Mouse (Mus musculus): ENCODE measurements around the gene Mras. TPM values are rescaled to one million over a fixed set of nuclear protein-coding genes. Genes with fewer than 3 reads are reported as not detected.

The Mras gene
- total and polyA plus RNA-seq, 3 experiments: 0.17 TPM; not detected in 2

DNA sequence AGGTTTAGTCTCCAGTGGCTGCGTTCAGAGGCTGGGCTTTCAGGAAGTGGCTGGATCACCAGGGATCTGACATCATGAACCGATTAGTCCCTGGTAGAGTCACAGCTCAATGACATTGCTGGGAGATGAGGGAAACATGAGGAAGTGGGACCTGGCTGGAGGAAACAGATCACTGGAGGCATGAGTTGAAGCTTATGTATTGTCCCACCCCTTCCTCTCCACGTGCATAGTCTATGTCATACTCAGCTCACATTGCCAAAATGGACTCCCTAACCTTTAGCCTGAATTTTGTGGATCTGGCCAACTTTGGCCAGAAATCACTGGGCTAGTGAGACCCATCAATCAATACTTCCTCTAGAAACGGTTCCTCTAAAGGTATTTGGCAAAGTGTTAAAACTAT lies 84.2 kb downstream of the Mras start:
- DNase-seq (ENCODE audit: low read depth, low spot score): no peak
- no peak overlapping the region for H3K27ac ChIP-seq (ENCODE audit: control insufficient read depth, low read depth, low read length)
- H3K36me3 ChIP-seq (ENCODE audit: control insufficient read depth in 1 of 2, insufficient read depth in 2 of 2, low read length in 2 of 2): no peaks in the 10 kb centered on the region
- H3K9me3 ChIP-seq (replicated peaks; ENCODE audit: insufficient read depth, low read length): no peaks in the 10 kb centered on the region
- no peak for TF ChIP-seq ELF1 (IDR thresholded peaks at IDR 0.05; ENCODE audit: low read depth, low read length)
- H3K79me2 ChIP-seq (ENCODE audit: control insufficient read depth, insufficient read depth, low read length, poor library complexity): no peaks in the 10 kb centered on the region
- H3K9ac ChIP-seq (ENCODE audit: control insufficient read depth, low read depth, low read length, poor library complexity, severe bottlenecking): no peak overlapping the region
- no peak overlapping the region for H3K4me3 ChIP-seq (ENCODE audit: control insufficient read depth in 1 of 2, insufficient read depth in 1 of 2, low read depth in 2 of 2, low read length in 2 of 2)
- H3K4me1 ChIP-seq (ENCODE audit: control insufficient read depth in 1 of 2, insufficient read depth in 2 of 2, low read length in 2 of 2): 0 out of 4 replicates have a peak, but pooled peaks cover 0 to 2% of the 10 kb centered on the region in 2 experiments
- H3K27me3 ChIP-seq (ENCODE audit: control insufficient read depth in 1 of 2, insufficient read depth in 2 of 2, low read length in 2 of 2): peaks cover 0 to 2% of the 10 kb centered on the region in 2 experiments; a peak in 1 of 4 replicates

DNA sequence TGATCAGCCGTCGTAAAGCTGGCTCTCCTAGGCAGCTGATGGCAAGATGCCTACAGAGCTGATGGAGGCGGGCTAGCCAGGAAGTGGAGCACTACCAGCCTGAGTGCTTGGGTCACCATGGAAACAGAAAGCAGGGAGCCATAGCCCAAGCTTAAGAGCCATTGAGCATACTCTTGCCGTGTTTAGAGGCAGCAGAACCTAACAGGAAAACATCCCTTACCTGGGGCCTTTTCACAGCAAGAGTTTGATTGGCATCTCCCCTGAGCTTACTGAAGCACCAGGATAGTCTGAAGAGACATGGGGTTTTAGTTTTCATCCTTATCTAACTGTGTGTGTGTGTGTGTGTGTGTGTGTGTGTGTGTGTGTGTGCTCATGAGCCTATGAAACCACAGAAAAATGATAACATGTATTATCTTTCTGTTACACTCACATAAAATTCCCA lies 91.8 kb downstream of the Mras start:
- TF ChIP-seq ZNF384 (IDR thresholded peaks at IDR 0.05; ENCODE audit: low read depth, low read length) (no peak), NRF1 (IDR thresholded peaks at IDR 0.05; ENCODE audit: insufficient read depth, low read depth, low read length, poor library complexity, severe bottlenecking) (no peak), ZMIZ1 (IDR thresholded peaks at IDR 0.05; ENCODE audit: low read depth, low read length) (0 out of 2 replicates have a peak, but pooled peaks have one; percentile 28), SIN3A (IDR thresholded peaks at IDR 0.05; ENCODE audit: low read length) (peak; percentile 67), ZKSCAN1 (IDR thresholded peaks at IDR 0.05; ENCODE audit: low read depth, low read length) (no peak), MAFK (IDR thresholded peaks at IDR 0.05; ENCODE audit: borderline replicate concordance, low read depth, low read length) (peak; percentile 55; the same call in 1 of the 2 replicates), ELF1 (IDR thresholded peaks at IDR 0.05; ENCODE audit: low read depth, low read length) (no peak; the same call in 1 of the 2 replicates), ETS1 (IDR thresholded peaks at IDR 0.05; ENCODE audit: low read depth, low read length) (peak; percentile 79), RCOR1 (IDR thresholded peaks at IDR 0.05; ENCODE audit: low read depth, low read length) (peak; percentile 96), SMC3 (IDR thresholded peaks at IDR 0.05; ENCODE audit: low read depth, low read length) (0 out of 2 replicates have a peak, but pooled peaks have one; percentile 8), KAT2A (conservative IDR thresholded peaks at IDR 0.05; ENCODE audit: low read depth, low read length) (peak; percentile 18; the same call in 1 of the 2 replicates), TCF12 (IDR thresholded peaks at IDR 0.05; ENCODE audit: low read depth, low read length) (peak; percentile 93), EP300 (IDR thresholded peaks at IDR 0.05; ENCODE audit: low read depth in 1 of 2, low read length in 2 of 2) (peak; percentile 91 to 94), CHD2 (IDR thresholded peaks at IDR 0.05; ENCODE audit: low read length) (no peak; the same call in 1 of the 2 replicates), MAZ (IDR thresholded peaks at IDR 0.05; ENCODE audit: low read depth, low read length) (peak; percentile 59; the same call in 1 of the 2 replicates), MXI1 (IDR thresholded peaks at IDR 0.05; ENCODE audit: low read depth, low read length) (peak; percentile 35; the same call in 1 of the 2 replicates), CTCF (IDR thresholded peaks at IDR 0.05 in 2 of 3, conservative IDR thresholded peaks at IDR 0.05 in 1 of 3; ENCODE audit: control insufficient read depth in 1 of 3, insufficient read depth in 1 of 3, low read depth in 2 of 3, low read length in 3 of 3, poor library complexity in 1 of 3, severe bottlenecking in 1 of 3) (no peak), NELFE (IDR thresholded peaks at IDR 0.05; ENCODE audit: low read depth, low read length) (no peak), MYC (IDR thresholded peaks at IDR 0.05; ENCODE audit: low read depth, low read length) (no peak), MAX (IDR thresholded peaks at IDR 0.05; ENCODE audit: low read length) (no peak), BHLHE40 (IDR thresholded peaks at IDR 0.05; ENCODE audit: borderline replicate concordance, low read depth, low read length) (peak; percentile 82), GATA1 (IDR thresholded peaks at IDR 0.05; ENCODE audit: low read depth, low read length) (peak; percentile 95)
- no peaks in the 10 kb centered on the region for H3K79me2 ChIP-seq (ENCODE audit: control insufficient read depth, insufficient read depth, low read length, poor library complexity)
- peak; percentile 68 for DNase-seq (ENCODE audit: low read depth, low spot score)

More for the DNA sequence above, 91.8 kb downstream of the Mras start:
- Histone ChIP-seq H3K36me3 (ENCODE audit: control insufficient read depth in 1 of 2, insufficient read depth in 2 of 2, low read length in 2 of 2) (peaks cover 0 to 19% of the 10 kb centered on the region in 2 experiments; a peak in 2 of 4 replicates), H3K4me1 (ENCODE audit: control insufficient read depth in 1 of 2, insufficient read depth in 2 of 2, low read length in 2 of 2) (peaks cover 12 to 35% of the 10 kb centered on the region in 2 experiments), H3K9ac (ENCODE audit: control insufficient read depth, low read depth, low read length, poor library complexity, severe bottlenecking) (no peak overlapping the region), H3K27ac (ENCODE audit: control insufficient read depth, low read depth, low read length) (no peak overlapping the region), H3K9me3 (replicated peaks; ENCODE audit: insufficient read depth, low read length) (no peaks in the 10 kb centered on the region), H3K27me3 (ENCODE audit: control insufficient read depth in 1 of 2, insufficient read depth in 2 of 2, low read length in 2 of 2) (0 out of 4 replicates have a peak, but pooled peaks cover 0 to 2% of the 10 kb centered on the region in 2 experiments), H3K4me3 (ENCODE audit: control insufficient read depth in 1 of 2, insufficient read depth in 1 of 2, low read depth in 2 of 2, low read length in 2 of 2) (no peak overlapping the region)
